Mouse (Mus musculus) limb, embryonic 12.5 days (tissue): ENCODE results near the gene Serpina3j. TPM values are rescaled to one million over a fixed set of nuclear protein-coding genes. Genes with fewer than 3 reads are reported as not detected.
"Not testable (repeated sequence)": the region's sequence is repeated elsewhere in the genome, so short reads cannot be mapped to it uniquely, and the experiment has no call there.

Experiments used
- ATAC-seq: fragments of 200-750 bp; cut with Nextera tagmentation; 2 replicates; pipeline ENCODE4 v1.8.0; 2017; ENCODE audit warnings: low read depth, moderate TSS enrichment; ENCODE audit not compliant: insufficient number of reproducible peaks, insufficient read depth, low FRiP score, low TSS enrichment
- H3K27ac ChIP-seq: fragments of 300-500 bp; sonication (generic); 2 replicates; pipeline ENCODE4 v1.5.1; 2016; ENCODE audit warnings: mild to moderate bottlenecking, moderate library complexity
- H3K27me3 ChIP-seq: fragments of 300-500 bp; sonication (generic); 2 replicates; pipeline ENCODE4 v1.6.1; 2016; ENCODE audit warnings: mild to moderate bottlenecking, moderate library complexity
- H3K36me3 ChIP-seq: fragments of 300-500 bp; sonication (generic); 2 replicates; pipeline ENCODE4 v1.6.1; 2016; ENCODE audit warnings: mild to moderate bottlenecking, moderate library complexity
- H3K4me1 ChIP-seq: fragments of 300-500 bp; sonication (generic); replicated peaks from 2 replicates; pipeline ENCODE4 v1.6.1; 2016
- H3K4me2 ChIP-seq: fragments of 300-500 bp; sonication (generic); 2 replicates; pipeline ENCODE4 v1.6.1; 2016; ENCODE audit warnings: mild to moderate bottlenecking, moderate library complexity
- H3K4me3 ChIP-seq: fragments of 300-500 bp; sonication (generic); replicated peaks from 2 replicates; pipeline ENCODE4 v1.5.1; 2016; ENCODE audit warnings: mild to moderate bottlenecking
- H3K9ac ChIP-seq: fragments of 300-500 bp; sonication (generic); replicated peaks from 2 replicates; pipeline ENCODE4 v1.6.1; 2016; ENCODE audit warnings: mild to moderate bottlenecking, moderate library complexity
- H3K9me3 ChIP-seq: fragments of 300-500 bp; sonication (generic); 2 replicates; pipeline ENCODE4 v1.6.1; 2016; ENCODE audit warnings: mild to moderate bottlenecking, moderate library complexity
- WGBS: fragments of 180-500 bp; shearing (Covaris S2); methylation state at CpG from one replicate; pipeline ENCODE4 v1.1.7; 2016; 5-methylcytosine and 5-hydroxymethylcytosine counted together
- polyA plus RNA-seq: library from polyadenylated mRNA; unstranded; fragments of >200 nt; fragmentation: Nextera tagmentation; extraction: Ambion mirVana; gene quantifications from 2 replicates; pipeline ENCODE4 v1.2.1, GENCODE M21; 2016

Gene Serpina3j
- polyA plus RNA-seq, 1 experiment from 2014 or later, result not detected

- H3K9ac ChIP-seq, H3K4me1 ChIP-seq, H3K4me2 ChIP-seq, H3K27ac ChIP-seq, H3K36me3 ChIP-seq, H3K27me3 ChIP-seq, ATAC-seq, H3K9me3 ChIP-seq, H3K4me3 ChIP-seq: not testable (repeated sequence)
Observed at GRCm38 (mm10) chr12:104336873-104337272, 22.5 kb downstream of the Serpina3j start.

GRCm38 (mm10) chr12:104338226-104338625 is 23.9 kb downstream of the Serpina3j start, which contains the start of the genes Serpina3k and Serpina3m:
Serpina3k (plus strand) TSS chr12:104338486.
Serpina3m (plus strand) TSS chr12:104338486.
- WGBS, result 88% methylated on average over 3 of the region's 3 CpGs
- H3K9ac ChIP-seq, H3K36me3 ChIP-seq, H3K4me2 ChIP-seq, H3K4me3 ChIP-seq, H3K27me3 ChIP-seq, H3K9me3 ChIP-seq, H3K4me1 ChIP-seq, H3K27ac ChIP-seq, ATAC-seq: not testable (repeated sequence)

- no peaks in the 10 kb centered on the region for H3K36me3 ChIP-seq
- 90% methylated on average over 3 of the region's 3 CpGs for WGBS
- no peak overlapping the region for H3K9ac ChIP-seq
- H3K4me1 ChIP-seq, result no peaks in the 10 kb centered on the region
- H3K4me2 ChIP-seq, result no peak overlapping the region
- no peak for ATAC-seq
- no peak overlapping the region for H3K4me3 ChIP-seq
- H3K27me3 ChIP-seq, result no peaks in the 10 kb centered on the region
- H3K9me3 ChIP-seq, result no peaks in the 10 kb centered on the region
- H3K27ac ChIP-seq, result no peak overlapping the region
Observed at GRCm38 (mm10) chr12:104338705-104339104, 24.4 kb downstream of the Serpina3j start.

GRCm38 (mm10) chr12:104342489-104342888 is 28.1 kb downstream of the Serpina3j start:
- H3K4me3 ChIP-seq, H3K9ac ChIP-seq, H3K4me2 ChIP-seq, H3K9me3 ChIP-seq, H3K4me1 ChIP-seq, H3K27ac ChIP-seq, H3K36me3 ChIP-seq, ATAC-seq, H3K27me3 ChIP-seq: not testable (repeated sequence)

- WGBS, result 69% methylated on average over 2 of the region's 2 CpGs
- Histone ChIP-seq H3K27ac (no peak overlapping the region), H3K36me3 (no peaks in the 10 kb centered on the region), H3K4me1 (no peaks in the 10 kb centered on the region), H3K9ac (no peak overlapping the region), H3K4me2 (no peak overlapping the region), H3K9me3 (no peaks in the 10 kb centered on the region), H3K4me3 (no peak overlapping the region), H3K27me3 (no peaks in the 10 kb centered on the region)
- no peak for ATAC-seq
Observed at GRCm38 (mm10) chr12:104345181-104345580, 30.8 kb downstream of the Serpina3j start.

- Histone ChIP-seq H3K4me3 (no peak overlapping the region), H3K36me3 (no peaks in the 10 kb centered on the region), H3K9ac (no peak overlapping the region), H3K27me3 (no peaks in the 10 kb centered on the region), H3K9me3 (no peaks in the 10 kb centered on the region), H3K27ac (no peak overlapping the region), H3K4me1 (no peaks in the 10 kb centered on the region), H3K4me2 (no peak overlapping the region)
- ATAC-seq, result no peak
Observed at GRCm38 (mm10) chr12:104345707-104346106, 31.4 kb downstream of the Serpina3j start.

- Histone ChIP-seq H3K4me1 (no peaks in the 10 kb centered on the region), H3K36me3 (no peaks in the 10 kb centered on the region), H3K9me3 (no peaks in the 10 kb centered on the region), H3K27ac (no peak overlapping the region), H3K27me3 (no peaks in the 10 kb centered on the region), H3K4me2 (no peak overlapping the region), H3K4me3 (no peak overlapping the region), H3K9ac (no peak overlapping the region)
- no peak for ATAC-seq
- WGBS, result 82% methylated on average over 2 of the region's 2 CpGs
Observed at GRCm38 (mm10) chr12:104347091-104347490, 32.7 kb downstream of the Serpina3j start.

GRCm38 (mm10) chr12:104351812-104352211 is 37.5 kb downstream of the Serpina3j start:
- H3K9me3 ChIP-seq, H3K9ac ChIP-seq, H3K27me3 ChIP-seq, H3K36me3 ChIP-seq, H3K4me3 ChIP-seq, ATAC-seq, H3K4me2 ChIP-seq, H3K4me1 ChIP-seq, H3K27ac ChIP-seq: not testable (repeated sequence)
- 37% methylated on average over 3 of the region's 3 CpGs for WGBS

GRCm38 (mm10) chr12:104356006-104356405 is 41.7 kb downstream of the Serpina3j start:
- no peak for ATAC-seq
- Histone ChIP-seq H3K36me3 (no peaks in the 10 kb centered on the region), H3K4me2 (no peak overlapping the region), H3K9me3 (no peaks in the 10 kb centered on the region), H3K27me3 (0 out of 2 replicates have a peak, but pooled peaks cover 3% of the 10 kb centered on the region), H3K4me1 (no peaks in the 10 kb centered on the region), H3K9ac (no peak overlapping the region), H3K4me3 (no peak overlapping the region), H3K27ac (no peak overlapping the region)
- WGBS, result 88% methylated on average over 3 of the region's 3 CpGs

GRCm38 (mm10) chr12:104369986-104370385 is 55.6 kb downstream of the Serpina3j start:
- Histone ChIP-seq H3K36me3 (no peaks in the 10 kb centered on the region), H3K9ac (no peak overlapping the region), H3K4me1 (no peaks in the 10 kb centered on the region), H3K27ac (no peak overlapping the region), H3K9me3 (no peaks in the 10 kb centered on the region), H3K4me3 (no peak overlapping the region), H3K4me2 (no peak overlapping the region), H3K27me3 (no peaks in the 10 kb centered on the region)
- ATAC-seq, result no peak
- WGBS, result 87% methylated on average over 3 of the region's 3 CpGs
